Mouse (Mus musculus): ENCODE data around the gene Lgals2. TPM values are rescaled to one million over a fixed set of nuclear protein-coding genes. Genes with fewer than 3 reads are reported as not detected.

The Lgals2 gene
- polyA plus RNA-seq (2014; fragmentation: Nextera tagmentation; extraction: Ambion mirVana), result not detected in 2 replicates

- no peak for ATAC-seq (ENCODE audit: insufficient number of reproducible peaks, insufficient read depth, low FRiP score, low read depth)
- 0 out of 2 replicates have a peak, but pooled peaks cover under 1% of the 10 kb centered on the region for H3K36me3 ChIP-seq (ENCODE audit: control insufficient read depth, insufficient read depth, low read length)
- no peaks in the 10 kb centered on the region for H3K9me3 ChIP-seq (ENCODE audit: control insufficient read depth, low read length)
- H3K4me3 ChIP-seq (ENCODE audit: control insufficient read depth in 1 of 2, insufficient read depth in 1 of 2, low read depth in 1 of 2, low read length in 2 of 2), result no peak within 1 kb of the TSS
- H3K9ac ChIP-seq (ENCODE audit: low read length), result no peak within 1 kb of the TSS
- H3K4me2 ChIP-seq (ENCODE audit: low read length), result no peak within 1 kb of the TSS
- H3K27ac ChIP-seq (replicated peaks in 1 of 2; ENCODE audit: control insufficient read depth in 1 of 2, insufficient read depth in 1 of 2, low read depth in 2 of 2, low read length in 2 of 2), result no peak within 1 kb of the TSS
- H3K27me3 ChIP-seq (ENCODE audit: control insufficient read depth, insufficient read depth, low read length), result no peaks in the 10 kb centered on the region; the same call in 1 of the 2 replicates
- WGBS, result 65% methylated on average over 8 of the region's 8 CpGs
- H3K4me1 ChIP-seq (ENCODE audit: control insufficient read depth in 2 of 2, insufficient read depth in 2 of 2, low read length in 2 of 2), result peaks cover 12 to 13% of the 10 kb centered on the region in 2 experiments
These were observed at the start of gene Lgals2 for GRCm38 (mm10) chr15:78855303-78855965. Gene Lgals2 (minus strand): TSS chr15:78855529.

- no peak overlapping the region for H3K4me3 ChIP-seq (ENCODE audit: control insufficient read depth in 1 of 2, insufficient read depth in 1 of 2, low read depth in 1 of 2, low read length in 2 of 2)
- H3K9me3 ChIP-seq (ENCODE audit: control insufficient read depth, low read length), result no peaks in the 10 kb centered on the region
- no peak for ATAC-seq (ENCODE audit: insufficient number of reproducible peaks, insufficient read depth, low FRiP score, low read depth)
- H3K27me3 ChIP-seq (ENCODE audit: control insufficient read depth, insufficient read depth, low read length), result no peaks in the 10 kb centered on the region
- no peak overlapping the region for H3K4me2 ChIP-seq (ENCODE audit: low read length)
- peaks cover 64% of the 10 kb centered on the region for H3K36me3 ChIP-seq (ENCODE audit: control insufficient read depth, insufficient read depth, low read length)
- no peak overlapping the region for H3K27ac ChIP-seq (replicated peaks in 1 of 2; ENCODE audit: control insufficient read depth in 1 of 2, insufficient read depth in 1 of 2, low read depth in 2 of 2, low read length in 2 of 2)
- peaks cover 13 to 27% of the 10 kb centered on the region in 2 experiments for H3K4me1 ChIP-seq (ENCODE audit: control insufficient read depth in 2 of 2, insufficient read depth in 2 of 2, low read length in 2 of 2)
- 2% methylated on average over 2 of the region's 2 CpGs for WGBS
- peak overlapping the region; percentile 56 for H3K9ac ChIP-seq (ENCODE audit: low read length)
These were observed 47.9 kb upstream of the Lgals2 start for GRCm38 (mm10) chr15:78903243-78903642.

GRCm38 (mm10) chr15:78901422-78901789 lies 46.1 kb upstream of the Lgals2 start:
- no peak for ATAC-seq (ENCODE audit: insufficient number of reproducible peaks, insufficient read depth, low FRiP score, low read depth)
- Histone ChIP-seq H3K27me3 (ENCODE audit: control insufficient read depth, insufficient read depth, low read length) (no peaks in the 10 kb centered on the region), H3K4me2 (ENCODE audit: low read length) (peak overlapping the region; percentile 92), H3K9ac (ENCODE audit: low read length) (peak overlapping the region; percentile 87; the same call in 1 of the 2 replicates), H3K36me3 (ENCODE audit: control insufficient read depth, insufficient read depth, low read length) (peaks cover 46% of the 10 kb centered on the region), H3K4me3 (ENCODE audit: control insufficient read depth in 1 of 2, insufficient read depth in 1 of 2, low read depth in 1 of 2, low read length in 2 of 2) (peak overlapping the region in 1 of 2 experiments; percentile 82; a peak in 1 of 4 replicates), H3K9me3 (ENCODE audit: control insufficient read depth, low read length) (no peaks in the 10 kb centered on the region), H3K27ac (replicated peaks in 1 of 2; ENCODE audit: control insufficient read depth in 1 of 2, insufficient read depth in 1 of 2, low read depth in 2 of 2, low read length in 2 of 2) (no peak overlapping the region), H3K4me1 (ENCODE audit: control insufficient read depth in 2 of 2, insufficient read depth in 2 of 2, low read length in 2 of 2) (peaks cover 23 to 41% of the 10 kb centered on the region in 2 experiments)
- 58% methylated on average over 8 of the region's 8 CpGs for WGBS

- Histone ChIP-seq H3K4me1 (ENCODE audit: control insufficient read depth in 2 of 2, insufficient read depth in 2 of 2, low read length in 2 of 2) (peaks cover 28 to 47% of the 10 kb centered on the region in 2 experiments), H3K4me3 (ENCODE audit: control insufficient read depth in 1 of 2, insufficient read depth in 1 of 2, low read depth in 1 of 2, low read length in 2 of 2) (peak overlapping the region; percentile 82 to 95), H3K27ac (replicated peaks in 1 of 2; ENCODE audit: control insufficient read depth in 1 of 2, insufficient read depth in 1 of 2, low read depth in 2 of 2, low read length in 2 of 2) (peak overlapping the region in 1 of 2 experiments; percentile 80; a peak in 3 of 4 replicates), H3K27me3 (ENCODE audit: control insufficient read depth, insufficient read depth, low read length) (no peaks in the 10 kb centered on the region), H3K9me3 (ENCODE audit: control insufficient read depth, low read length) (no peaks in the 10 kb centered on the region), H3K36me3 (ENCODE audit: control insufficient read depth, insufficient read depth, low read length) (peaks cover 43% of the 10 kb centered on the region), H3K4me2 (ENCODE audit: low read length) (peak overlapping the region; percentile 92), H3K9ac (ENCODE audit: low read length) (peak overlapping the region; percentile 87)
- 13% methylated on average over 18 of the region's 18 CpGs for WGBS
- ATAC-seq (ENCODE audit: insufficient number of reproducible peaks, insufficient read depth, low FRiP score, low read depth), result no peak
These were observed 45.5 kb upstream of the Lgals2 start for GRCm38 (mm10) chr15:78900585-78901421.

- Histone ChIP-seq H3K4me2 (ENCODE audit: low read length) (peak within 1 kb of the TSS; percentile 92), H3K9ac (ENCODE audit: low read length) (peak within 1 kb of the TSS; percentile 87), H3K9me3 (ENCODE audit: control insufficient read depth, low read length) (no peaks in the 10 kb centered on the region), H3K27ac (replicated peaks in 1 of 2; ENCODE audit: control insufficient read depth in 1 of 2, insufficient read depth in 1 of 2, low read depth in 2 of 2, low read length in 2 of 2) (peak within 1 kb of the TSS; percentile 70 to 80), H3K4me1 (ENCODE audit: control insufficient read depth in 2 of 2, insufficient read depth in 2 of 2, low read length in 2 of 2) (peaks cover 31 to 52% of the 10 kb centered on the region in 2 experiments), H3K4me3 (ENCODE audit: control insufficient read depth in 1 of 2, insufficient read depth in 1 of 2, low read depth in 1 of 2, low read length in 2 of 2) (peak within 1 kb of the TSS; percentile 82 to 95), H3K36me3 (ENCODE audit: control insufficient read depth, insufficient read depth, low read length) (peaks cover 39% of the 10 kb centered on the region), H3K27me3 (ENCODE audit: control insufficient read depth, insufficient read depth, low read length) (no peaks in the 10 kb centered on the region)
- WGBS, result under 1% methylated on average over 34 of the region's 47 CpGs
- no peak for ATAC-seq (ENCODE audit: insufficient number of reproducible peaks, insufficient read depth, low FRiP score, low read depth)
These were observed 44.6 kb upstream of the Lgals2 start, which contains the start of gene Sh3bp1 for GRCm38 (mm10) chr15:78899740-78900584. Gene Sh3bp1 (plus strand): TSS chr15:78899768.

- Histone ChIP-seq H3K9me3 (ENCODE audit: control insufficient read depth, low read length) (no peaks in the 10 kb centered on the region), H3K4me1 (ENCODE audit: control insufficient read depth in 2 of 2, insufficient read depth in 2 of 2, low read length in 2 of 2) (peaks cover 37 to 57% of the 10 kb centered on the region in 2 experiments), H3K9ac (ENCODE audit: low read length) (peak within 1 kb of the TSS; percentile 87), H3K27me3 (ENCODE audit: control insufficient read depth, insufficient read depth, low read length) (no peaks in the 10 kb centered on the region), H3K4me3 (ENCODE audit: control insufficient read depth in 1 of 2, insufficient read depth in 1 of 2, low read depth in 1 of 2, low read length in 2 of 2) (peak within 1 kb of the TSS; percentile 82 to 95), H3K27ac (replicated peaks in 1 of 2; ENCODE audit: control insufficient read depth in 1 of 2, insufficient read depth in 1 of 2, low read depth in 2 of 2, low read length in 2 of 2) (peak within 1 kb of the TSS; percentile 70 to 80), H3K36me3 (ENCODE audit: control insufficient read depth, insufficient read depth, low read length) (peaks cover 37% of the 10 kb centered on the region), H3K4me2 (ENCODE audit: low read length) (peak within 1 kb of the TSS; percentile 92)
- ATAC-seq (ENCODE audit: insufficient number of reproducible peaks, insufficient read depth, low FRiP score, low read depth), result 0 out of 2 replicates have a peak, but pooled peaks have one; percentile 28
- under 1% methylated on average over 19 of the region's 20 CpGs for WGBS
These were observed 44.0 kb upstream of the Lgals2 start, which contains the start of gene Gm49510 for GRCm38 (mm10) chr15:78899409-78899739. Gene Gm49510 (plus strand): TSS chr15:78899667.
